In the genomic region with DNA sequence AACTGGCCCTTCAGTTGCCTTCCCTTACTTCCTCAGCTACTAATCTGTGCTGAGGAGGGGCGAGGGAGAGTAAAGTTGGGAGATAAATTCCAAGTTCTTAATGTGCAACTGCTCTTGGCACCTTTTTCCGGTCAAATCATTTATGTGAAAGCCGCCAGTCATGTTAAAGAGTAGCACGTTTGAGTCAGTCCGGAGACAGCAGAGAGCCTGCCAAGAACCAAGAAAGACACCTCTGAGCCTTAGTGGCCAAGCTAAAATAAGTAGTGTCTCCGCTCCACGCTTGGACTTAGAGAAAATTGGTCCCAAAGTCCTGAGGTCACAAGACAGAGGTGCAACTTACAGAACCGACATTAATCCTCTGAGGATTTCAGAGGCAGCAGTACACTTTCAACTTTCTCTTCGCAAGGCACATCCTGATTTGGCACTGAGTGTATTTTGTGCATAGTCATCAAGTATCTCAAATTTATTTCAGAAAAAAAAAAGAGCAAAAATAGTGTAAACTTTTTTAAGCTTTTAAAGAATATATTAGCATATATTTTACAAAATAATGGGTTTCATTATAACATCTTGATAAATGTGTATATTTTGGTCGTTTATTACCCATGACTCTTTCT, we compare ENCODE assay signal across 8 mouse cellular contexts. TPM values are rescaled to one million over a fixed set of nuclear protein-coding genes. Genes with fewer than 3 reads are reported as not detected.
DNase-seq lines count a peak whose midpoint lies in the region; ATAC-seq and TF ChIP-seq lines count a peak whose summit lies in the region.

No protein-coding gene starts in this region.

- H3K79me3 ChIP-seq in C2C12 (ENCODE audit: low read depth) = peaks cover 12% of the 10 kb centered on the region

- no peaks in the 10 kb centered on the region for H3K36me3 ChIP-seq in C2C12 (ENCODE audit: control insufficient read depth, insufficient read depth)
- H3K36me3 ChIP-seq in forebrain, embryonic 14.5 days (ENCODE audit: control insufficient read depth, insufficient read depth, low read length) = no peaks in the 10 kb centered on the region
- H3K36me3 ChIP-seq in liver, embryonic 11.5 days (ENCODE audit: control insufficient read depth, insufficient read depth, low read length) = no peaks in the 10 kb centered on the region
- H3K36me3 ChIP-seq in stomach, embryonic 15.5 days = no peaks in the 10 kb centered on the region

- H3K4me2 ChIP-seq in forebrain, embryonic 14.5 days (ENCODE audit: low read length) = peak overlapping the region; percentile 97
- H3K4me2 ChIP-seq in liver, embryonic 11.5 days = peak overlapping the region; percentile 69
- H3K4me2 ChIP-seq in stomach, embryonic 15.5 days = peak overlapping the region; percentile 83

- peak overlapping the region; percentile 59 for H3ac ChIP-seq in C2C12 (ENCODE audit: control insufficient read depth, insufficient read length, low read depth)

- H3K27ac ChIP-seq in forebrain, embryonic 14.5 days (ENCODE audit: low read depth, low read length) = no peak overlapping the region
- no peak overlapping the region for H3K27ac ChIP-seq in liver, embryonic 11.5 days (ENCODE audit: low read depth, low read length)
- H3K27ac ChIP-seq in stomach, embryonic 15.5 days = no peak overlapping the region

- 0 out of 2 replicates have a peak, but pooled peaks have one; percentile 0 for ATAC-seq in forebrain, embryonic 14.5 days
- ATAC-seq in liver, embryonic 11.5 days (replicated peaks; ENCODE audit: low FRiP score) = no peak; the same call in 1 of the 2 replicates
- no peak for ATAC-seq in stomach, embryonic 15.5 days (ENCODE audit: insufficient read depth, low FRiP score, low read depth)

- peak overlapping the region; percentile 94 for H3K4me3 ChIP-seq in C2C12 (ENCODE audit: insufficient read depth, poor library complexity, severe bottlenecking)
- H3K4me3 ChIP-seq in forebrain, embryonic 14.5 days (ENCODE audit: low read depth, low read length) = peak overlapping the region; percentile 66
- H3K4me3 ChIP-seq in liver, embryonic 11.5 days (ENCODE audit: low read depth, low read length) = peak overlapping the region; percentile 79
- peak overlapping the region; percentile 56 for H3K4me3 ChIP-seq in stomach, embryonic 15.5 days (replicated peaks)

- H3K27me3 ChIP-seq in C2C12 (ENCODE audit: control insufficient read depth, insufficient read depth, insufficient read length) = no peaks in the 10 kb centered on the region
- H3K27me3 ChIP-seq in forebrain, embryonic 14.5 days (replicated peaks; ENCODE audit: control insufficient read depth, insufficient read depth, low read length) = 0 out of 2 replicates have a peak, but pooled peaks cover 3% of the 10 kb centered on the region
- H3K27me3 ChIP-seq in liver, embryonic 11.5 days (replicated peaks; ENCODE audit: control insufficient read depth, insufficient read depth, low read length) = no peaks in the 10 kb centered on the region
- H3K27me3 ChIP-seq in stomach, embryonic 15.5 days (replicated peaks) = no peaks in the 10 kb centered on the region

- 13% methylated on average over 10 of the region's 10 CpGs for WGBS in forebrain, embryonic 14.5 days
- 13% methylated on average over 10 of the region's 10 CpGs for WGBS in liver, embryonic 11.5 days
- 12% methylated on average over 10 of the region's 10 CpGs for WGBS in stomach, embryonic 15.5 days

- peaks cover 42% of the 10 kb centered on the region for H3K79me2 ChIP-seq in C2C12 (ENCODE audit: control insufficient read depth, insufficient read depth)

- H3K9me3 ChIP-seq in forebrain, embryonic 14.5 days (replicated peaks; ENCODE audit: control insufficient read depth, low read length) = no peaks in the 10 kb centered on the region
- no peaks in the 10 kb centered on the region for H3K9me3 ChIP-seq in liver, embryonic 11.5 days (ENCODE audit: control insufficient read depth, low read length)
- no peaks in the 10 kb centered on the region for H3K9me3 ChIP-seq in stomach, embryonic 15.5 days

- H3K4me1 ChIP-seq in forebrain, embryonic 14.5 days (ENCODE audit: control insufficient read depth, insufficient read depth, low read length) = peaks cover 5% of the 10 kb centered on the region; the same call in 1 of the 2 replicates
- 0 out of 2 replicates have a peak, but pooled peaks cover 2% of the 10 kb centered on the region for H3K4me1 ChIP-seq in liver, embryonic 11.5 days (replicated peaks; ENCODE audit: control insufficient read depth, insufficient read depth, low read length)
- H3K4me1 ChIP-seq in stomach, embryonic 15.5 days = 0 out of 2 replicates have a peak, but pooled peaks cover 3% of the 10 kb centered on the region

- H3K9ac ChIP-seq in forebrain, embryonic 14.5 days (ENCODE audit: low read length) = peak overlapping the region; percentile 45; the same call in 1 of the 2 replicates
- H3K9ac ChIP-seq in liver, embryonic 11.5 days (ENCODE audit: low read depth, low read length) = peak overlapping the region; percentile 62
- H3K9ac ChIP-seq in stomach, embryonic 15.5 days = peak overlapping the region; percentile 56

- no peak for TF ChIP-seq CTCF in C2C12 (IDR thresholded peaks at IDR 0.05; ENCODE audit: control insufficient read depth, insufficient read depth, insufficient read length)

- DNase-seq in embryo, embryonic 10 days (ENCODE audit: low spot score) = peak; percentile 8
- DNase-seq in embryo, embryonic 9.5 days (ENCODE audit: extremely low spot score) = no peak
- no peak for DNase-seq in forebrain, embryonic 14.5 days (ENCODE audit: low spot score)
- DNase-seq in liver, embryonic 11.5 days (ENCODE audit: low spot score) = no peak
- DNase-seq in right cerebral cortex, postnatal 14 days = no peak
- DNase-seq in spleen, adult 18-20 months = no peak

TF ChIP-seq in C2C12, 6 proteins besides CTCF, POLR2A, EP300 and RAD21:
- TF ChIP-seq USF1 (IDR thresholded peaks at IDR 0.05; ENCODE audit: low read depth) (no peak), MAX (IDR thresholded peaks at IDR 0.05) (no peak), MYOG (IDR thresholded peaks at IDR 0.05; ENCODE audit: control insufficient read depth, extremely low read depth, insufficient read length) (no peak)

RNA-seq across cellular contexts. Expression of a gene that starts 0.8 kb away (rescaled TPM):
- polyA plus RNA-seq in C2C12 (2012; fragmentation: generic; extraction: Trizol) = 3.0 TPM
- 7.0 and 8.6 TPM in 2 replicates for polyA plus RNA-seq in forebrain, embryonic 14.5 days (2014; fragmentation: Nextera tagmentation; extraction: Ambion mirVana)
- polyA plus RNA-seq in liver, embryonic 11.5 days (2014; fragmentation: Nextera tagmentation; extraction: Ambion mirVana) = 14.1 and 19.4 TPM in 2 replicates
- polyA plus RNA-seq in stomach, embryonic 15.5 days (2015; fragmentation: Nextera tagmentation; extraction: Ambion mirVana) = 11.2 and 11.8 TPM in 2 replicates
